Mouse (Mus musculus): ENCODE measurements around the gene Stxbp5.

GRCm38 (mm10) chr10:9834986-9835385 is 65.9 kb downstream of the Stxbp5 start:
- TF ChIP-seq CTCF (IDR thresholded peaks at IDR 0.05; ENCODE audit: low read depth) = no peak
- TF ChIP-seq EP300 (optimal IDR thresholded peaks at IDR 0.05) = no peak

Data from stomach, postnatal 0 days (tissue).